Comparison of ENCODE assay signal across 36 mouse cellular contexts in the genomic region with DNA sequence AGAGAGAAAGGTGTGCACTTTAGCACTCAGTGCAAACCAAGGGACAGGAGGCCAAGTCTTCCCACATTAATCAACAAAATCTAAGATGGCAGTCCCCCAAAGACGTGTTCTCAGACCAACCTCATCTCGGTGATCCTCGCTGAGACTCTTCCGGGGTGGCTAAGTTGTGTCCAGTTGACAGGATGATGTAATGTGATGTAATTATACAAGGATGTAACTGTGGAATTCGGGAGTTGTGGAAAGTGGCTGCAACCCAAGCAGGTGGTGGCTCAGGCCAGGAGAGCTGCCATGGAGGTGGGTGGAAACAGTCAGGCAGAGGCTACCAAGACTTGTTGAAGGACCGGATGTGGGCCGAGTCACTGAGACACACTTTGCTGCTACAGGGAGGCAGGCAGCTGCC. TPM values are rescaled to one million over a fixed set of nuclear protein-coding genes. Genes with fewer than 3 reads are reported as not detected.
"Had no signal": no experiment of that assay in that cellular context is flagged by ENCODE, and none has a peak within 500 bp of the region (broad histone marks: within the 10 kb centered on the region; RNA-seq: fewer than 3 reads in every experiment).

No protein-coding gene starts in this region.

- H3K4me3 ChIP-seq: heart, embryonic 10.5 days; heart, embryonic 12.5 days; heart, embryonic 13.5 days; heart, embryonic 15.5 days; hindbrain, embryonic 10.5 days; hindbrain, embryonic 12.5 days; hindbrain, embryonic 13.5 days; hindbrain, embryonic 15.5 days; intestine, embryonic 15.5 days; kidney, embryonic 15.5 days; layer of hippocampus, adult 2 months had no signal

- H3K27me3 ChIP-seq: heart, embryonic 12.5 days; heart, embryonic 13.5 days; heart, embryonic 15.5 days; hindbrain, embryonic 12.5 days; hindbrain, embryonic 13.5 days; hindbrain, embryonic 15.5 days; intestine, embryonic 15.5 days had no signal

- H3K36me3 ChIP-seq: heart, embryonic 10.5 days; heart, embryonic 12.5 days; heart, embryonic 13.5 days; heart, embryonic 15.5 days; hindbrain, embryonic 10.5 days; hindbrain, embryonic 12.5 days; hindbrain, embryonic 13.5 days; hindbrain, embryonic 15.5 days; intestine, embryonic 15.5 days; kidney, embryonic 15.5 days had no signal

- H3K9ac ChIP-seq: heart, embryonic 12.5 days; heart, embryonic 13.5 days; heart, embryonic 15.5 days; hindbrain, embryonic 12.5 days; hindbrain, embryonic 13.5 days; hindbrain, embryonic 14.5 days; hindbrain, embryonic 15.5 days; intestine, embryonic 15.5 days; kidney, embryonic 15.5 days had no signal

- DNase-seq: heart, postnatal 10 days; heart, postnatal 14 days; heart, postnatal 36 days; heart, postnatal 4 days; kidney, adult 11 months; kidney, adult 18-20 months; kidney, adult 2 months; kidney, adult 8-10 months; kidney, postnatal 10 days; kidney, postnatal 14 days; kidney, postnatal 25 days; kidney, postnatal 36 days; kidney, postnatal 4 days; layer of hippocampus, adult 9-11 months; layer of hippocampus, postnatal 36 days had no signal

- H3K9me3 ChIP-seq: heart, embryonic 10.5 days; heart, embryonic 12.5 days; heart, embryonic 13.5 days; heart, embryonic 15.5 days; hindbrain, embryonic 10.5 days; hindbrain, embryonic 12.5 days; hindbrain, embryonic 13.5 days; hindbrain, embryonic 15.5 days; intestine, embryonic 15.5 days; kidney, embryonic 15.5 days had no signal

- H3K4me2 ChIP-seq: heart, embryonic 11.5 days; heart, embryonic 12.5 days; heart, embryonic 13.5 days; heart, embryonic 15.5 days; hindbrain, embryonic 12.5 days; hindbrain, embryonic 13.5 days; hindbrain, embryonic 14.5 days; hindbrain, embryonic 15.5 days; intestine, embryonic 15.5 days; kidney, embryonic 15.5 days had no signal

- H3K27ac ChIP-seq: heart, embryonic 10.5 days; heart, embryonic 13.5 days; heart, embryonic 15.5 days; hindbrain, embryonic 10.5 days; hindbrain, embryonic 12.5 days; hindbrain, embryonic 13.5 days; hindbrain, embryonic 14.5 days; hindbrain, embryonic 15.5 days; hindbrain, postnatal 0 days; intestine, embryonic 15.5 days; kidney, embryonic 15.5 days; kidney, postnatal 0 days; layer of hippocampus, adult 2 months had no signal

- ATAC-seq: hindbrain, embryonic 16.5 days; hindbrain, postnatal 0 days; inflammation-experienced regulatory T-cells, adult 6 months; intestine, embryonic 15.5 days; intestine, embryonic 16.5 days had no signal

- H3K4me1 ChIP-seq: heart, embryonic 10.5 days; heart, embryonic 12.5 days; heart, embryonic 13.5 days; heart, embryonic 15.5 days; hindbrain, embryonic 10.5 days; hindbrain, embryonic 12.5 days; hindbrain, embryonic 13.5 days; hindbrain, embryonic 15.5 days had no signal

RNA-seq across cellular contexts. Expression of a gene that starts 13.8 kb away (rescaled TPM):
- polyA plus RNA-seq: heart, embryonic 14.5 days; heart, embryonic 15.5 days; heart, postnatal 0 days; hindbrain, embryonic 10.5 days; hindbrain, embryonic 11.5 days; hindbrain, embryonic 12.5 days; hindbrain, embryonic 13.5 days had no signal
